Mouse (Mus musculus): ENCODE measurements at regions not wholly inside any gene's neighbourhood (a gene's known extent, or its start where the extent isn't known, plus 50 kb on each side); places are given as distances from the start of the nearest gene placed in this dataset.

DNA sequence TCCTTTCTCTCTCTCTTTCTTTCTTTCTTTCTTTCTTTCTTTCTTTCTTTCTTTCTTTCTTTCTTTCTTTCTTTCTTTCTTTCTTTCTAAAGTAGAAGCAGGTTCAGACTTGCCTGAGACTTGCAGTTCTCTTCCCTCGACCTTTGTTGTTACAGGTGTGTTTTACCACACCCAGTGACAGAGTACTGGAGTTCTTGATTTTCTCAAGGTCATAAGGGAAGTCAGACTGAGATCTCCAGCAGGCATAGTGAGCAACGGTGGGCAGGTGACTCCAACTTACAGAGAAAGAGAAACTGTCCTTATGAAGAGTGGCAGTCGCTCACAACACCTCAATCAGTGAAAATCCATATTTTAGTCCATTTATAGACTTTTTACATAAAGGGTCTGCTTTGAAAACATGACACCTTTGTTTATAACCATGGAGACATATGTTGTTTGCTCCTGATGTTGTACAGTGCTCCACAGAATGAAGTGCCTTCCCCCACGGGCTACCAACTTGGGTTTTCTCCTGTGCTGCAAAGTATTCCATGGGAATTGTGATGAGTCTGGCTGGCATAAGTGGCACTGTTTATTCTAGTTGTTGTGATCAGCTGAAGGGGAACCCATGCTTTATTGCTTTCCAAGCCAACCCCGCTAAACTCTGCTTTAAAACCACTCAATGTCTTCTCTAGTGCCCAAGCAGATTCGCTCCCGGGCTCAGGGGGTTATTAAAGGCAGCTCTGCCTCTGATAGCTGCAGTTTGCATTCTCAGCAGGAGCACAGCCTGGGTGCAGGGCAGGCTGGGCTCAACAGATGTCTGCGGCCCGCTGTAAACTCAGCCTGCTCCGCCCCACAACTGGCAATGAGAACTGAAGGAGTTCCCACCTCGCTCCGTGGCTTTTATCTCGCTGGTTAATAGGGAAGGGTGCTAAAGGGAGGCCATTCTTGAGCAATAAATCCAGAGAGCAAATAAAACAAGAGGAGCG lies 132.6 kb upstream of the Jade1 start:
- in situ Hi-C loops (cut with MboI, MseI) = loop anchor here in 1 of 2 experiments (25.0 kb wide), 1 partner anchor 886 kb away; the partner anchor contains the start of gene Intu

DNA sequence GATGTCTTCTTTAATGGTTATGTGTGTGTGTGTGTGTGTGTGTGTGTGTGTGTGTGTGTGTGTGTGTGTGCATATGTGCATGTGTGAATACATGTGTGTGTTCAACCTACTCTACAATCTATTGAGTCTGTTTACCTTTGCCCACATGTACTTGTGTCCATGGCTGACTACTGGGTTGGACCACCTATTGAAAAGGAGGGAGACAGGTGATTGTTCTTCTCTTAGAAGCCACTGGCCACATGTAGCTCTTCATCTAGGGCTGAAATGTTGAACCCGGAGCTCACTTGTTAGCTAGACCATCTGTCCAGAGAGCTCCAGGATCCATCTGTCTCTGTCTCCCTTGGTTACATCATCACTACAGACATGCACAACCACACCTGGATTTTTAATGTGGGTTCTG lies 141.8 kb upstream of the Jade1 start:
- in situ Hi-C loops (cut with MboI, MseI) = loop anchor here in 1 of 2 experiments (25.0 kb wide), 1 partner anchor 876 kb away; the partner anchor contains the start of gene Intu

DNA sequence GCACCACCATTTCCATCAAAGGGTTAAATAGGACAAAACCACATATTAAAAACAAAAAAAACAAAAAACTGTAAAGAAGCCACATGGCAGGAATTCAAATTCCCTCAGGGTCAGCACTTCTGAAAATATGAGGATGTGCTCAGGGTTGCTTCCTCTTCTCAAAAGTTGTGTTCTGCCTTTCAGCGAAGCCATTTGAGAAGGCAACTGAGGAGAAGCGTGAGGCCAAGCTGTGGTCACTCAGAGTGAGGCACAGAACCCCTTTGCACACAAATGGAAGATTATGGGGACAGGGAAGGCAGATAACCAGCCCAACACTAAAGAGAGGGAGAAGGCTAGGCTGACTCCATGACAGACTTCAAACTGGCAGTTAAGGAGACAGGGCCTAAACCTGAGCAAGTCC lies 142.8 kb upstream of the Jade1 start:
- in situ Hi-C loops (cut with MboI, MseI) = loop anchor here in 1 of 2 experiments (25.0 kb wide), 1 partner anchor 875 kb away; the partner anchor contains the start of gene Intu

DNA sequence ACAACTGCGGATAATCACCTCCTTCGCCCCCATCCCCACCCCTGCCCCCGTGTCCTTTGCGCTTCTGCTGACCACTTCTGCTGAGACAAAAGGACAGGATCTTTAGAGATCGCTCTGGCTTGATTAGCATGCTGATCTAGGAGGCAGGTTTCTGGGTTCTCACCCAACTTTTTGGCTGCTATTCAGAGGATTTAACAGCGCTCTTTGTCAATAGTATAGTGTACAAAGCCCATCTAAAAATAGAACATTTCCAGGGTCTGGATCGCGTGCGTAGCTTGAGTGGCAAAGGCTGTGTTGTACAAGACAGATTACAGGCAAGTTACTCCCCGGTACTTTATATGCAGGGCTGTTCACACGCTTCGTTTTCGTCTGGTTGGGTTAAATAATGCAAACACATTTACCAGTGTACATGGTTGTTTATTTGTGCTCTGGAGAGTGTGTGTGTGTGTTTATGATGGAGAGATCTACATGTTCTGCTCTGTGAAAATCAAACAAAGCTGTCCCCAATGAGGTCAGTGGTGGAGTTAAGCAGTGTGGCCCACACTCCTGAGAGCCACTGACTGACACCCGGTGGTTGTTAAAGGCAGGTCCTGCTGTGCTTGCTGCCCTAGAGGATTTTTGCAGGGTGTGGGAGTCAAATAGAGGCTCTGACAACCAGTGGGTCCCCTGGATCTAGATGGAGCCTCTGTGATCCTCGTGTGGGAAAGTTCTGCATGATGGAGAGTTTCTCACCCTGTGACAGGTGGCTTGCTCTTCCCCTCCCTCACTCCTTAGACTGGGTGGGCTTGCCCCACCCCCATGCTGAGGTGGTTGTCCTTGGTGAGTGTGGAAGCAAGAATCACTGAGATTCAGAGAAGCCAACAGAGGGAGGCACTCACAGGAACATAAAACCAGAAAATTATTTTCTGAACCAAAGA lies 146.5 kb upstream of the Jade1 start:
- in situ Hi-C loops (cut with MboI, MseI) = loop anchor here in 1 of 2 experiments (25.0 kb wide), 1 partner anchor 872 kb away; the partner anchor contains the start of gene Intu

DNA sequence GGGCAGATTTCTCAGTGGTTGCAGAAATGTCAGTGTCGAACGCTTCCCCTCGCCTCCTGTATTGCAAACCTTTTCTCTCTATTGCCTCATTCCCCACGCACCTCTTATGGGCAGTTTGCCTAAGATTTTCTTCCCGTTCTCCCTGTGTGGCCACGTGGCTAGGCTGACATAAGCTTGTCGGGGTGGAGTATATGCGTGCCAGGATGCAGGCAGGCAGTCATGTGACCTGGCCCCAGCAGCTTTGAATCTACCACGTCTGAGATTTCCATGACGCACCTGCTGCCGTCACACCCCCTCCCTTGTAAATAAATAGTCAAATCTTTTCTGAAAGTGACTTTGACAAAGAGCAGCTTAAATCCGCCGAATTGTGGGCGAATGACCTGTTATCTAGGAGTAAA lies 147.1 kb upstream of the Jade1 start:
- in situ Hi-C loops (cut with MboI, MseI) = loop anchor here in 1 of 2 experiments (25.0 kb wide), 1 partner anchor 871 kb away; the partner anchor contains the start of gene Intu

DNA sequence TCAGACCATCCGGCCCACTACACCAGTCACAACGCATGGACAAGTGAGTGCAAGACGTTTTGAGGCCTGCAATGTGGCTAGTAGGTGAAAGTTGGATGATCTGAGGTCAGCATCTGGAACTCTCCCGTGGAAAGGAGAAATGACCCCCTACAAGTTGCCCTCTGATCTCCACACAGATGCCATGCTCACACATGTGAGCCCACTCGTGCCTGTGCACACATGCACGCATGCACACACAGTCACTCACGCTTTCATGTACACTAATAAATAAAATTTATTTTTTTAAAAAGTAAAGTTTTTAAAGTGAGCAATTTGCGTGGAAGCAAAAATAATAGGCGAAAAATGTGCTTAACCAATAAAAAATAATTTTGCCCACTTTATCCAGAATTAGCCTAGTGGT lies 147.5 kb upstream of the Jade1 start:
- in situ Hi-C loops (cut with MboI, MseI) = loop anchor here in 1 of 2 experiments (25.0 kb wide), 1 partner anchor 871 kb away; the partner anchor contains the start of gene Intu

DNA sequence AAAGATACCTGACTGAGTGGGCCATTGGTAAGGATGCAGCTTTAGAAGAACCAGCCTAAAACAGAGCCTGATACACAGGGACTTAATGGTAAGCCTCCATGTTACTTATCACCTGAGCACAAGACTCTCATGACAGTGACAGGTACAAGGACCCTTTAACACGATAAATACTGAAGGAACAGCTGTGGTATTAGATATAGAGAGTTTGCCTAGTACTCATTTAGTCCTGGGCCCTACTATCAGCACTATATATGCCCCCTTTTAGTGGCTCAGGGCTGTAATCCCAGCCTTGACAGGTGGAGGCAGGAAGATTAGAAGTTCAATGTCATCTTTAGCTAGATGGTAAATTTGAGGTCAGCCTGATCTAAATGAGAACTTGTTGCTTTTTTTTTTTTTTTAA lies 148.0 kb upstream of the Jade1 start:
- in situ Hi-C loops (cut with MboI, MseI) = loop anchor here in 1 of 2 experiments (25.0 kb wide), 1 partner anchor 870 kb away; the partner anchor contains the start of gene Intu

DNA sequence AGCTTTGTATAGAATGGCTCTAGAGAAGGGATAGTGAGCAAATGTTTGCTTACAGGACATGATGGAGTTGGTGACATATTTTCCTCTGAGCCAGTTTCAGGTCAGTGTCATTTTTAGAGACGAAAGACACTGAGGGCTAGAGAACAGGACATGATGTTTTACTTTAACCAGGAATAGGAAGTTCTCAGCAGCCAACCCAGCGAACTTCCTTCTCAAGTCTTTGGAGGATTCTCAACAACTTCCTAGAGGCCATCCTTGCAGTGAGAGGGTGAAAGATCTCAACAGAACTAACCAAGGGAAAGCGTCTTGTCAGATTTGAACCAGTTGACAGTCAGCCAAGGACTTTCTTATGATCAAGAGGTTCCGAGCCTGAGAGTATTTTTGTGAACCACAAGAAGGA lies 153.7 kb upstream of the Jade1 start:
- in situ Hi-C loops (cut with MboI, MseI) = loop anchor here in 1 of 2 experiments (25.0 kb wide), 1 partner anchor 865 kb away; the partner anchor contains the start of gene Intu

DNA sequence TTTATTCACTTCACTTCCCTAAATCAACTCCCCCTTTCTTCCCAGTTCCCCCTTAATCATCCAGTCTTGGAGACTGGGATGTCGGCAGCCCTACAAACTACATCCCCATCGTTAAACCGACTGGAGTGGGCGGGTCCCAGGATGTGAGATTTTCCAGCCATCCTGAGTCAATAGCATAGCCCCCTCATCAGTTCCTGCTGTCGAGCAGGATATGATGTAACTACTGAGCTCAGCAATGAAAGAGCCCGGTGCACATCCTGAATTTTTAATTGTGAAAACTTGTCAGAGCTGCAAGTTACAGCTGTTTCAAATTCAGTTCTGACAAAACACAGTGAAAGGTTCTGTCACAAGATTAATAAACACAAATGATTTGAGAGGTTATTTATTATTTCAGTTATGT lies 165.7 kb upstream of the Jade1 start:
- in situ Hi-C loops (cut with MboI, MseI) = no loop called here

DNA sequence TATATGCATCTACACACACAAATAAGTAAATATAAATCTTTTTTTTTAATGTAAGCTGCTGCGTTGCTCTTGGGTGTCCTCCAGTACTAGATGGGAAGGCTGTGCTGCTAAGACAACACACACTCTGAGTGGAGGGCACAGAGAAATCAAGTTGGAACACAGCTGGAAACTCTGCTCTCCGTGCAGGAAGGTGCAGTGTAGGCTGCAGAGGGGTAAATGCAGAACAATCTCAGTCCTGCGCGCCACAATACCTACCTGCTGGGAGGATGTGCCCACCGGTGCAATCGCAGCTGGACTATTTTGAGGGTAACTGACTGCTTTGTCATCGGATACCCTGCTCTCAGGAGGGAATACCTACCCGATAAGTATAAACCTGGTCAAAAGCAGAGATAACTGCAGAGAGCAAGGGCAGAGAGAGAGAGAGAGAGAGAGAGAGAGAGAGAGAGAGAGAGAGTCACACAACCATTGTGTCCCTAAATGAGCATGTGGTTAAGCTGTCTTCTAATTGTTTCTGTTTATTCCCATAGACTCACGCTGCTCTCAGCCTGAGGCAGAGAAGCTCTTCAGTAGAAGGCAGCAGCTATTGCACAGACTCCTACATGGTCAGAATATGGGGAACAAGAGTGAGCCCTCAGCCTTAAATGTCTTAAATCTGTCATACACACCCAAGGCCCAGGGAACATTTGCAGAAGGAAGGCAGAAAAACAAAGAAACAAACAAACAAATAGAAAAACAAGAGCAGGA lies 167.9 kb upstream of the Jade1 start:
- in situ Hi-C loops (cut with MboI, MseI) = no loop called here

DNA sequence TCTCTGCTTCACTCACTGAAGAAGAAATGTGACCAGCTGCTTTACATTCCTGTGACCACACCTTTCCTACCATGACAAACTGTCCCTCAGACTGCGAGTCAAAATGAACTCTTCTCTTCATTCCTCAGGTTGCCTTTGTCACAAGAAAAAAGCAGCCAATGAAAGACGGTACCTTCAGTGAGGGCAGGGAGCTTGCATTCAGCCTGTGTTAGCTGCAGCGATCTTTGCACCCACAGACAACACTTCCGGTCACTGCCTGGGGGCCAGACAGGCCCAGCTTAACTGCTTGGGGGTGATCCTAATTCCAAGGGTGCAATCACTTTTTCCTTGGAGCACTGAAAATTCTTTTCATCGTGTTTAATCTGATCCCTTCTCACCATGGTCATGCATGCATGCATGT lies 169.2 kb upstream of the Jade1 start:
- in situ Hi-C loops (cut with MboI, MseI) = no loop called here

DNA sequence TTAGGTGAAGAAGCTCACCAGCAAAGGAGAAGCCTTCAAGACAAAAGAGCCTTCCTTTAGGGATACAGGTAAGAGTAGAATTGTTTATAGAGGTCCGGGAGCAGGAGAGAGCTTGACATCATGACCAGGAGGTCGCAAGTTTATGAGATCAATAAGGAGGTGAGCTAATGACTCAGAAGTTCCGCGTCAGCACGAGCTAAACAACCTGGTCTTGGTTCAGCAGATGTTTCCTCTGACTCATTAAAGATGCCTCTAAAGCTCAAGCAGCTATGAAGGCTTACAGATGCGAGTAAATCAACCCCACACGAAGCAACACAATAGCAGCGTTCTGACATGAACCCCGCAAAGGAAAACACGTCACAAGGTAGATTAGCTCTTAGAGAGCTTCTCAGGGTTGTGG lies 171.1 kb upstream of the Jade1 start:
- in situ Hi-C loops (cut with MboI, MseI) = no loop called here

DNA sequence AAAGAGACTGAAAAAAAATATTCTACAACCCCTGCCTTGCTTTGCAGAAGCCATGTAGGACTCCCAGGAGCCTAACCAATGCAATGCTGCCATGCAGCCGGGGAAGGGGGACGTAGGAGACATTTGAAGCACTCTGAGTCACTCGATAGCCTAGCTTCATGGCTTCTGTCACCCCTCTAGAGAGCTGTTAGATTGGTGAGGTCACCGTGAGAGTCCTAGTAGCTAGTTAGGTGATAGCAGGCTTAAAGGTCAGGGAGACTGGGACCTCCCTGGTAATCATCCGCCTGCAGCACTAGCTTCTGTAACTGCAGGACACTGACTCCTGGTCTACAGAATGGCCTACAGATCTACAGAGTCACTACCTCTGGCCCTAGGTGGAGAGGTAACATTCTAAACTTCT lies 177.0 kb upstream of the Jade1 start:
- in situ Hi-C loops (cut with MboI, MseI) = no loop called here

DNA sequence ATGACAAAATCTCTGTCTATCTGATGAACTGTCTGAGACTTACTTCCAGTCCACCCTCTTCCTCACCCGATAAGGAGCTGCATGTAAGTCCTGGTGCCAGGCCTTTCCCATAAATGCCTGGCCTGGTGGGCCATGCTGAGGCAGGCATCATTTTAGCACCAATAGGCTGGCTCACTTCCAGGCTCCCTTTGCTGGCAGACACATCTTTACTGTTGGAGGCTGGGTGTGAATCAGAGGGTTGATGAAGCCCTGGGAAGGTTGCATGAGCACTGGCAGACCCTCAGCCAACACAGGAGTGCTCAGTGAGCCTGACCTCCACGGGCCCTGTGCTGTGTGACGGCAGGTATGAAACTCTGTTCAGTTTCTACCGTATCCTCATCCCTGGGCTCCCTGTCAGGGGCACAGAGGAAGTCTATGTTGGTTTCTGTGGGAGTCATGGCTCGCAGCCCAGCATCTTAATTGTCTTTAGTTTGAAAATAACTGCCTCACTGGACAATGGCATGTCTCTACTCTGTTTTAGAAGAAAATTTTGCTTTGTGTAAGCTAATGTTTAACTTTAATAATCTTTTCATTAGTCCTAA lies 177.6 kb upstream of the Jade1 start:
- in situ Hi-C loops (cut with MboI, MseI) = no loop called here

DNA sequence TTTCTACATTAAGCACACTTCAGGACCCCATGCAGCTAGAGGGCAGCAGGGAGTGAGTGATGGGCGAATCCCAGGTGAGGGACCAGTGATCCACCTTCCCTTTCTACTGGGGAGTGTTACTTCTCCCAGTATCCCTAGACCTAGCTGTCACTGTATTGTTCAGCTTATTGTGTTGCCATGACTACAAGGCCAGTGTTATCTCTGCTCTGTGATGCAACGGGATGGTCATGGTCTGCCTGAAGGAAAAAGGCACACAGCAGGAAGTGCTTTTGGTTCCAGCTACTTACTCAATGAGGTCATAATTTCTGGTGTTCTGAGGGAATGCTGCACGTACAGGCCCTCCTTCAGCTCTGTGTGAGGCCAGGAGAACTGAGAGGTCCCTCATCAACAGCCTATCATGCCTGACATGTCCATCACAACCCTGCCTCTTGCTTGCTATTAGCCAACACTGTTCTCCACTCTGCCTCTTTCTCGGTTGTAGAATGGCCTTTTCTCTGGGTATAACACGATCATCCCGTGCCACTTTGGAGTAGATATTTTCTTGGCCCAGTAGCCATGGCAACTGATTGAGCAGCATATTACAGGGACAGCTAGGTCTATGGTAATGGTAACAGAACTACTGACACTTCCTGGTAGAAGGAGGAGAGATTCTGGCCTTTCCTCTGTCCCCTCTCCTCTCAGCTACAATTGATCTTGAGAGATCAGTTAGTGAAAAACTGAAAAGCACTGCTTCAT lies 178.5 kb upstream of the Jade1 start:
- in situ Hi-C loops (cut with MboI, MseI) = no loop called here

DNA sequence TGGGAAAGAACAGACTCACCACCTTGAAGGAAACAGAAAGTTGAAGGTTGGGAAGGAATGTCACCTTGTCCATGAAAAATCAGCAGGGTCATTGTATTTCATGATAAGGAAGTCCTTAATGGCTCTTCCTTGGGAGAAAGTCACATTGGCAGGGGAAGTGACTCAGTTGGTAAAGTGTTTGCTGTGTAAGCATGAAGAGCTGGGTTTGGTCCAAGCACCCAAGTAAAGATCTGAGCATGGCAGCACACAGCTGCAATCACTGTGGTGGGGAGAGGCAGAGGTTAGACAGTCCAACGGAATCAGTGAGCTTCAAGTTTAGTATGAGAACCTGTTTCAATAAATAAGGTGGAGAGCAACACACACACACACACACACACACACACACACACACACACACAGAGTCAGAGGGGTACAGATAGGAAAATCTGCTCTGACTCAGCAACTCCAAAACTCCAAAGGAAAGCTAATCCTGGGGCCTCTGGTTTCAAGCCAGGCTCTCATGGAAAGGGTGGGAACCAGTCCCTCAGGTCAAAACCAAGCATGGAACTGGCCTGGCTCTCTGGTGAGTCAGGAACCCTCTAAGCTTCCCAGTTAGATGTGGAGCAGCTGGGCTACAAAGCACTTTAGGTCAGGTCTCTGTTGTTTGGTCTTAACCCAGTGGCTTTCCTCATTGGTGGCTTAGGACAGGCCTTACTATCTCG lies 180.2 kb upstream of the Jade1 start:
- in situ Hi-C loops (cut with MboI, MseI) = no loop called here

DNA sequence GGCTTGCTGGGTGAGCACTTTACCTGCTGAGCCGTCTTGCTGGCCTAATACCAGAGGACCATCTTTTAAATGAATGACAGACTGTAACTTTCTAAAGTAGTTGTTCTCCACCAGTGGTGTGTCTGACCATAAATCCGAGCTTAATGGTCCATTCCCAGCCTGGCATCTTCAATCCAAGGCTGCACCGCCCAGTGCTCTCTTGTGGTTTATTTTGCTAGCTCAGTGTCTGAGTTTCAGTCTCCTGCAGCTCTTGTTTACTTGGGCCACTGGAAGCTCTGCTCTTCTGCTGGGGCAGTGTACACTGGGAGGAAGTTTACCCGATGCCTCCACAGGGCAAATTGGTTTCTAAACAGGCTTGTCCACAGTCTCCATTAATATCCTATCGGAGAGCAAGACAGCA lies 182.3 kb upstream of the Jade1 start:
- in situ Hi-C loops (cut with MboI, MseI) = no loop called here

DNA sequence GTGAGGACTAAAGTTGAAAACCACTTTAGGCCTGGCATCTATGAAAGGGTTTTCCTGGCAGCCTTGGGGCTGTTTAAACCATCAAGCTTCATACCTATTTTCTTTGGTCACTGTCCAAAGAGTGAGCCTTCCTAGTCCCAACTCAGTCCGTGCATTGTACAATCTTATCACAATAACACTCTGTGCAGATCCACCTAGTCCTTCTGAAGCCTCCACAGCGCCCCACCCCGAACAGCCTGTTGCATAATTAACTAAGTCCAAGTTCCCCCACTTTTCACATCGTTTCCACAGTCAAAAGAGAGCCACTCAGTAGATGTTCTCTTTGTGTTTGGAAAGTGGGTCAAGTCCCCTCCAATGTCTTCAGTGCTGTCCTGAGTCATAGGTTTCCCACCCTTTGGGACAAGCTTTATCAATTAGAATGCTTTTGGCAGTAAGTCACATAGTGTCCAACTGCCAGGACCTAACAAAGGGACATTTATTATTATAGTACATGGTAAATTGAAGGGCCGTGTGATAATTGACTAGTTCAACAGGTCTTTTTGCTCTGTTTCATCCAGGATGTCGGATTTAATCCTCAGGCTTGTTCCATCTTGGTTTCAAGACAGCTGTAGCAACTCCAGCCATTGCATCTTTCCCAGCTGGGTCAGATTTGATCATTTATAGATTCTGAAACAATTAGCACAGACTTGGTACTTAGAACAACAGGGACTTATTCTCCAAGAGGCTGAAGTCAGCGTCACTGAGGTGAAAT lies 187.0 kb upstream of the Jade1 start:
- in situ Hi-C loops (cut with MboI, MseI) = no loop called here

Measured in T-helper 17 cell (primary cell).